8 mouse cellular contexts compared by ENCODE assay signal in genomic region chr4:107179561-107179960, GRCm38 (mm10). TPM values are rescaled to one million over a fixed set of nuclear protein-coding genes. Genes with fewer than 3 reads are reported as not detected.
DNase-seq lines count a peak whose midpoint lies in the region; ATAC-seq and TF ChIP-seq lines count a peak whose summit lies in the region.

No protein-coding gene starts in this region.

- 1% methylated on average over 8 of the region's 8 CpGs for WGBS in embryonic facial prominence, embryonic 15.5 days
- WGBS in liver, embryonic 12.5 days (ENCODE audit: insufficient replicate concordance): 2% methylated on average over 8 of the region's 8 CpGs

- ATAC-seq in embryonic facial prominence, embryonic 15.5 days (ENCODE audit: insufficient number of reproducible peaks, low FRiP score, low TSS enrichment, low read depth): no peak
- ATAC-seq in liver, embryonic 12.5 days: no peak

- H3K4me1 ChIP-seq in embryonic facial prominence, embryonic 15.5 days: peaks cover 39% of the 10 kb centered on the region
- H3K4me1 ChIP-seq in liver, embryonic 12.5 days: peaks cover 61% of the 10 kb centered on the region

- H3K27me3 ChIP-seq in embryonic facial prominence, embryonic 15.5 days: no peaks in the 10 kb centered on the region
- no peaks in the 10 kb centered on the region for H3K27me3 ChIP-seq in liver, embryonic 12.5 days (replicated peaks)

- peak overlapping the region; percentile 93 for H3K4me3 ChIP-seq in gastrocnemius, adult 2 months
- peak overlapping the region; percentile 99 for H3K4me3 ChIP-seq in embryonic facial prominence, embryonic 15.5 days (replicated peaks)
- peak overlapping the region; percentile 97 for H3K4me3 ChIP-seq in liver, embryonic 12.5 days

- H3K9ac ChIP-seq in embryonic facial prominence, embryonic 15.5 days: peak overlapping the region; percentile 92
- peak overlapping the region; percentile 96 for H3K9ac ChIP-seq in liver, embryonic 12.5 days

- no peak for TF ChIP-seq CTCF in gastrocnemius, adult 2 months (IDR thresholded peaks at IDR 0.05)

- peaks cover 7% of the 10 kb centered on the region; the same call in 1 of the 2 replicates for H3K36me3 ChIP-seq in embryonic facial prominence, embryonic 15.5 days
- peaks cover 24% of the 10 kb centered on the region for H3K36me3 ChIP-seq in liver, embryonic 12.5 days

- no peaks in the 10 kb centered on the region for H3K9me3 ChIP-seq in embryonic facial prominence, embryonic 15.5 days (replicated peaks)
- no peaks in the 10 kb centered on the region for H3K9me3 ChIP-seq in liver, embryonic 12.5 days (replicated peaks)

- intact Hi-C loops in gastrocnemius, adult 2 months (cut with DNase I): no loop called here

- H3K4me2 ChIP-seq in embryonic facial prominence, embryonic 15.5 days (replicated peaks): peak overlapping the region; percentile 64
- peak overlapping the region; percentile 83 for H3K4me2 ChIP-seq in liver, embryonic 12.5 days

- peak overlapping the region; percentile 97 for H3K27ac ChIP-seq in gastrocnemius, adult 2 months
- peak overlapping the region; percentile 98 for H3K27ac ChIP-seq in embryonic facial prominence, embryonic 15.5 days (replicated peaks)
- H3K27ac ChIP-seq in liver, embryonic 12.5 days: peak overlapping the region; percentile 97

- DNase-seq in gastrocnemius, adult 2 months: no peak
- DNase-seq in gastrocnemius, adult 8-10 months (ENCODE audit: low spot score in 2 of 2): no peak
- peak; percentile 45 for DNase-seq in 3T3-L1 (ENCODE audit: low read depth, low spot score)
- no peak for DNase-seq in right cerebral cortex, postnatal 36 days (ENCODE audit: low spot score in 2 of 2)
- DNase-seq in spleen, adult 18-20 months: no peak
- DNase-seq in right cerebral cortex, adult 2 months (ENCODE audit: low spot score in 2 of 2): no peak

RNA-seq across cellular contexts. Expression of gene Tceanc2, which starts 0.6 kb away (rescaled TPM):
- total RNA-seq in gastrocnemius, adult 2 months (2021): 10 to 100 TPM; 12.6 to 13.2 TPM
- 10 to 100 TPM; 11.0 to 14.8 (median 11.9) TPM for total RNA-seq in gastrocnemius, adult 8-10 months (2022)
- 22.5 and 24.7 TPM in 2 replicates for polyA plus RNA-seq in embryonic facial prominence, embryonic 15.5 days (2015; fragmentation: Nextera tagmentation; extraction: Ambion mirVana)
- 11.8 and 13.8 TPM in 2 replicates for polyA plus RNA-seq in liver, embryonic 12.5 days (2016; fragmentation: Nextera tagmentation; extraction: Ambion mirVana)

RNA-seq across cellular contexts. Expression of gene Tmem59, which starts 1.4 kb away (rescaled TPM):
- total RNA-seq in gastrocnemius, adult 2 months (2021): 10 to 100 TPM; 68.2 to 84.3 TPM
- 10 to 100 TPM; 79.9 to 91.5 (median 85.1) TPM for total RNA-seq in gastrocnemius, adult 8-10 months (2022)
- 583 and 621 TPM in 2 replicates for polyA plus RNA-seq in embryonic facial prominence, embryonic 15.5 days (2015; fragmentation: Nextera tagmentation; extraction: Ambion mirVana)
- polyA plus RNA-seq in liver, embryonic 12.5 days (2016; fragmentation: Nextera tagmentation; extraction: Ambion mirVana): 159 and 165 TPM in 2 replicates

RNA-seq across cellular contexts. Expression of gene Ldlrad1, which starts 29.4 kb away (rescaled TPM):
- not detected for total RNA-seq in gastrocnemius, adult 2 months (2021)
- total RNA-seq in gastrocnemius, adult 8-10 months (2022): not detected
- 0.25 TPM in 2 replicates for polyA plus RNA-seq in embryonic facial prominence, embryonic 15.5 days (2015; fragmentation: Nextera tagmentation; extraction: Ambion mirVana)
- polyA plus RNA-seq in liver, embryonic 12.5 days (2016; fragmentation: Nextera tagmentation; extraction: Ambion mirVana): not detected in 2 replicates
